Mouse (Mus musculus) liver, adult 2 months (tissue): Measurements from ENCODE around the gene Arl2bp.

Experiments
- CTCF ChIP-seq: fragments of 200-500 bp; IDR thresholded peaks from 2 replicates; pipeline ENCODE4 v1.5.1; 2011; ENCODE audit warnings: low read depth, low read length, control low read depth
- POLR2A ChIP-seq: fragments of 200-500 bp; IDR thresholded peaks from 2 replicates; pipeline ENCODE4 v1.6.1; 2011; ENCODE audit warnings: low read length, control low read depth; ENCODE audit not compliant: insufficient read depth; ENCODE audit errors: extremely low read depth

DNA sequence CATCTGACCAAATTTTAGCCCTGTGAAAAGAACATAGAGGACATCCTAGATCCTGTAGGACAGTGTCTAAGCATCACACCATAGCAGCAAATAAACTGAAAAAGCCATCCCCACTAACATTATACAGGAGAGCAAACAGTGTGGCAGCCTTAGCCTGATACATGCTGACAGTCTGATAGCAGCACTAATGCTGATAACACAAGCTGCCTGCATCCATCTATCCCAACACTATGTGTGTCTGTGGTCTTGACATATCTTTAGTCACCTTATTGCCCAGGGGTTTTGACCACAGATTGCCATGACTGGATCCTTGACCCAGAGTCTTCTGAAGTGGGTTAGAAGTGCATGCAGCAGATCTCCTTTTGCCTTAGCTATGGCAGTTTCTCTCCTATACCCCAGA, 11.4 kb upstream of the Arl2bp start:
- TF ChIP-seq POLR2A, result no peak
- TF ChIP-seq CTCF, result no peak
